Mouse (Mus musculus): ENCODE measurements around the gene 4931428L18Rik. TPM values are rescaled to one million over a fixed set of nuclear protein-coding genes. Genes with fewer than 3 reads are reported as not detected.

The 4931428L18Rik gene
- total RNA-seq, 4 experiments from 2014 or later, result not detected

DNA sequence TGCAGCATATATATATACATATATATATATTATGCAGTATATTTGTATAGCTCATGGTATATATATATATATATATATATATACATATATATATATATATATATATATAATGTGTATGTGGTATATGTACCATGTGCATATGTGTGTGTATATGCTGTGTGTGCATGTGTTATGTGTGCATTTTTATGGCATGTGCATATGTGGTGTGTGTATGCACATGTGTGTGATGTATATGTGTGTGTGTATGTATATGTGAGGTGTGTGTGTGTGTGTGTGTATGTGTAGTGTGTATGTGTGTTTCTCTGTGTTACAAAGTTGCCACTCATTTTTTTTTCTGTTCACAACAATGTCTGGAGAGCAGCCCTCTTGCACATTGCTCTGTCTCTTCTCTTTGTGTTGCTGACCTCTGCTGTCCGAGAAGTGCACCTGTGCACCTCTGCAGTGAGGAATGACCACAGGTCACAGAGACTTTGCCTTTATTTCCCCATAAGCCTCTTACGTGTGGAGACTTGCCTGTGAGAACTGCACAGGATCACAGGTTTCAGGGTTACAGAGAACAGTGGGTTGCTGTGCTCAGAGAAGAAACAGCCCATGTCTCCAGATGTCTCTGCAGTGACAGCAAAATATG lies 69.6 kb downstream of the 4931428L18Rik start:
- DNase-seq (ENCODE audit: low spot score in 2 of 2), result no peak

GRCm38 (mm10) chr1:31150546-31150945 lies 71.9 kb downstream of the 4931428L18Rik start:
- DNase-seq (ENCODE audit: low spot score in 2 of 2), result no peak

- DNase-seq (ENCODE audit: low spot score in 2 of 2), result no peak
These were observed 72.8 kb downstream of the 4931428L18Rik start for GRCm38 (mm10) chr1:31149671-31150070.

GRCm38 (mm10) chr1:31143571-31143970 lies 78.9 kb downstream of the 4931428L18Rik start:
- no peak for DNase-seq (ENCODE audit: low spot score in 2 of 2)

GRCm38 (mm10) chr1:31142288-31143094 lies 80.0 kb downstream of the 4931428L18Rik start:
- no peak for DNase-seq (ENCODE audit: low spot score in 2 of 2)

DNA sequence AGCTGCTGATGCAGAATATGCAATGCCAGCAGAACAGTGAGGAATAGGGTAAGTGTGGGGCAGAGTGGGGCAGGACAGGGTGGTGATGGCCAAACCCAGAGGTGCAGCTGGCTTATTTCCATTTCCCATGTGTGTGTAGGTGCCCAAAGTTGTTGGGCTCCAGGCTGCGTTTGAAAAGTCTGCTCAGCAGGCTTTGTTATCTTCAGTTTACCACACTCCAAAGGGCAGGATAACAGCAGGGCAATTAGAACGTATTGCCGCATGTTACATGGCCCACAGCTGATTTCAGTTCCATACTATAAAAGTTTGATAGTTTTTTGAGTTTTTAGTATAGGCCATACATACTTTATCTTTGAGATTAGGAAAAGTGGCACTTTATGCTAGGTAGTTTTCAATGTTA lies 84.1 kb downstream of the 4931428L18Rik start:
- no peak for DNase-seq (ENCODE audit: low spot score in 2 of 2)

- no peak for DNase-seq (ENCODE audit: low spot score in 2 of 2)
These were observed 109.0 kb downstream of the 4931428L18Rik start for GRCm38 (mm10) chr1:31113466-31113865.

DNA sequence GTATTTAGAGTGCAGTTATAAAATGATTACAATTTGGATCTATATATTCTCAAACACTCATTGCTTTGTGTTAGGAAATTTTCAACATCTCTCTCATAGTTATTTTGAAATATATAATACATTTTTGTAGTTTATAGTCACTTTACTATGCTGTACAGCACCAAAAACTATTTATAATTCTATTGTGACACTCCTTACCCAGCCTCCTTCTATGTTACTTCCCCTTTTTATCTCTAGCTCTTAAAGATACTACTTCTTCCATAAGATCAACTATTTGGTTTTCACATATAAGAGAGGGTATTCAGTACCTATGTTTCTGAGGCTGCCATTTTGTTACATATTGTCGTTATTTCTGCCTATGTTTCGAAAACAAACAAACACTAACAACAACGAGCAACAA lies 114.5 kb downstream of the 4931428L18Rik start:
- DNase-seq (ENCODE audit: low spot score in 2 of 2), result no peak

GRCm38 (mm10) chr1:31102863-31103657 lies 119.4 kb downstream of the 4931428L18Rik start:
- no peak for DNase-seq (ENCODE audit: low spot score in 2 of 2)

DNA sequence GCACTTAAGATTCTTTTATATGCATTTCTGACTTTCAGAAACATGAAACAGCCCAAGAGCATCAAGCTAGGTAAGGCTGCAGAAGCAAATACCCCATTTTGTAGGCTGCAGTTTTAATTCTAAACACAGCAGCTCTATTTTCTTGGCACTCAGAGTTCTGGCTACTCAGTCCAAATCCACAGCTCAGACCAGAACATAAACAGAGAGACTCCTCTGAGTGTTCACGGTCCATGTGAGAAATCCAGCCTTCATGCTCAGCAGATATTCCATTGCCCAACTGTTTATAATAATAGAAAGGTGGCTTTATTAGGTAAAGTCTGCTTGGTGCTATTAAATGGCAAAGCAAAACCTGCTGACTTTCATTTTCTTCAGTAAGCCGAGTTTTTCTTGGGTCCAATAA lies 120.2 kb downstream of the 4931428L18Rik start:
- no peak for DNase-seq (ENCODE audit: low spot score in 2 of 2)

DNA sequence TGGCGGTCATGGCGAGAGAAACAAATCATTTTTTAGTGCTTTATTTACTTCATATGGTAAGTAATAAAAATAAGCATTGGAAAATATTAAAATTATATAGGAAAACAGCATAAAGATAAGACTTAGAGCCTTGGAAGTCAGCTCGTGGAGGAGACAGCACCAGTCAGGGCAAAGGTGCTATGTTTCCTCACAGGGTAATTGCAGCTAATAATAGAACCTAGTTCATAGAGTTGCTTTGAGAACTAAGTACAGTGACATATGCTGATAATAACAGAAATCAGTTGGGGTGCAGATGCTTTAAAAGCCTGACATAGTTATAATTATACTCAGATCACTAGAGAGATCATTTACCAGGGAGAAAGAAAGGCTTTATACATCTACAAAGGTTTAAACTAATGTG lies 125.3 kb downstream of the 4931428L18Rik start:
- no peak for DNase-seq (ENCODE audit: low spot score in 2 of 2)

DNA sequence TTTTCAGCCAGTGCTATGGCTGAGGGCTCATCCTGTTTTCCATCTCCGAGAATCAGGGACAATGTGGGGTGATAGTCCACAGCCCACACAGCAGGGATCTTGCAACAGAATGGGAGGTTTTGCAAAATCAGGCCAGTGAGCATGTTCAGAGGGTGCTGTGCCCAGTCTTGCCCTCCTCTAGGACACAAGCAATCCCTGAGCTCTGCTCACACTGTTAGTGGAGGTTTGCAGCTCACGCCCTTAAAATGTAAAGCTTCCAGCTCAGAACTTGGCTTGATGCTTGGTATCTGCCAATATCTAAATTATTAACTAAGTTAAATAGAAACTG lies 126.1 kb downstream of the 4931428L18Rik start:
- no peak for DNase-seq (ENCODE audit: low spot score in 2 of 2)

- DNase-seq (ENCODE audit: low spot score in 2 of 2), result no peak
These were observed 126.6 kb downstream of the 4931428L18Rik start for GRCm38 (mm10) chr1:31095706-31096465.

DNA sequence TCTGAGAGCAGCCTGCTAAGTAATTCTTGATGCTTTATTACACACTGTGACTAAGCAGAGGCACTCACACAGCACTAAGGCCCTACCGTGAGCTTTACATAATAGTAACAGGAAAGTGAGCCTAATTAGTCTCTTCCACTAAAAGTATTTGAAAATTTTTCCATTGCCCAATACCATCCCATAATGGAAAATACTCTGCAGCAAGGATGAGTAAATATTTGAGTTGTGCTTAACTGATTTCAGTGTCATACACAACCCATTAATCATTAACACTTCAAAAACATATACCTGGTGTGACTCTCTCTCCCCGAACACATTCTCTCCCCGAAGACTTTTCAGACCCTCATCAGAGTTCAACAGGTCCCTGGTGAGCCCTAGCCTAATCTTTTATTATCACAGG lies 127.7 kb downstream of the 4931428L18Rik start:
- DNase-seq (ENCODE audit: low spot score in 2 of 2), result no peak

- DNase-seq (ENCODE audit: low spot score in 2 of 2), result no peak
These were observed 128.5 kb downstream of the 4931428L18Rik start for GRCm38 (mm10) chr1:31093939-31094338.

GRCm38 (mm10) chr1:31088686-31089085 lies 133.8 kb downstream of the 4931428L18Rik start:
- DNase-seq (ENCODE audit: low spot score in 2 of 2), result no peak

DNA sequence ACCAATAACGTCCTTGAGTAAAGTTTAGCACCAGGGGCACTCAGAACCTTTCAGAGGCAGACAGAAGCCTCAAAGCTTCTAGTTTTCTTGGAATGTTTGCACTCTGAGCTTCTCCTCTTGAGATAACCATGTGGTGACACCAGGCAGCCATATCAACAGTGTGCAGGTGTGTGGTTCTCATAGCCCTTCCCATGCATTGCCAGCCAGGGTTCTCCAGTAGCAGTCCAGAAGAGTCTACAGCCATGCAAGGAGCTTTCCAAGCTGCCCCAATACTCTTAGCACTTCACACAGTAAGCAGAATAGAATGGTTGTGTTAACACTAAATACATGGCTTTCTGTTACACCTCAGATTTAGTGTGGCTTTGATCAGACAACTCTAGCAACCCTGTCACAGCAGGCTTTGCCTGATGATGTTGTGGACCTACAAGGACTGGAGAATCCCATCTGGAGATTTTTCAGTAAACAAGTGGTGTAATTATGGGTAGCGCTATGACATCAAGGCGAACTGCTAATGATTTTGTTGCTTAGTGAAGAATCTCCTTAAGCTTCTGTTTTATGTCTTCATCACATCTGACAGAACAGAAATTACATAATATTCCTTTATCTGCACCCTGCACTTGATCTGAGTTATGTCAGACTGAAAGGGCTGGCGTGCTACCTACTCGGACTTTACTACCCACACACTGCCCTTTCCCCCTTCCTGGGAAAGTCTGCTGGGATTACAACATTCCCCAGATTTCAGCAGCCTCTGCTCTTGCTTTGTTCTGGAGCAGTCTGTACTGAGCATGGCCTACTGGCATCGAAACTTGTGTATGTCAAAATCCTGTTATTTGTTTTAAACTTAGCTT lies 149.7 kb downstream of the 4931428L18Rik start:
- DNase-seq (ENCODE audit: low spot score in 2 of 2), result no peak

- DNase-seq (ENCODE audit: low spot score in 2 of 2), result no peak
These were observed 151.3 kb downstream of the 4931428L18Rik start for GRCm38 (mm10) chr1:31071209-31071608.

- peak; percentile 7 to 9 for DNase-seq (ENCODE audit: low spot score in 2 of 2)
These were observed 157.4 kb downstream of the 4931428L18Rik start for GRCm38 (mm10) chr1:31064817-31065740.

Measured in layer of hippocampus, adult 8-10 months (tissue).